Mouse (Mus musculus) midbrain, embryonic 10.5 days (tissue): ENCODE data around the gene C1qtnf1. TPM values are rescaled to one million over a fixed set of nuclear protein-coding genes. Genes with fewer than 3 reads are reported as not detected.

ENCODE experiments used
- DNase-seq: peaks from one replicate; pipeline ENCODE4 v3.0.0-alpha.2; 2017; ENCODE audit warnings: low spot score
- H3K27ac ChIP-seq: fragments of 300-500 bp; sonication (generic); replicated peaks from 2 replicates; pipeline ENCODE4 v1.5.1; 2016; ENCODE audit warnings: mild to moderate bottlenecking
- H3K27me3 ChIP-seq: fragments of 300-500 bp; sonication (generic); 2 replicates; pipeline ENCODE4 v1.6.1; 2016; ENCODE audit warnings: low read depth, mild to moderate bottlenecking; ENCODE audit not compliant: poor library complexity, severe bottlenecking
- H3K36me3 ChIP-seq: fragments of 300-500 bp; sonication (generic); 2 replicates; pipeline ENCODE4 v1.6.1; 2016; ENCODE audit warnings: mild to moderate bottlenecking, moderate library complexity
- H3K4me1 ChIP-seq: fragments of 300-500 bp; sonication (generic); 2 replicates; pipeline ENCODE4 v1.6.1; 2016
- H3K4me3 ChIP-seq: fragments of 300-500 bp; sonication (generic); 2 replicates; pipeline ENCODE4 v1.5.1; 2016; ENCODE audit warnings: mild to moderate bottlenecking, moderate library complexity
- H3K9me3 ChIP-seq: fragments of 300-500 bp; sonication (generic); replicated peaks from 2 replicates; pipeline ENCODE4 v1.6.1; 2016; ENCODE audit warnings: mild to moderate bottlenecking
- WGBS: fragments of 180-500 bp; shearing (Covaris S2); methylation state at CpG from one replicate; pipeline ENCODE4 v1.1.7; 2016; 5-methylcytosine and 5-hydroxymethylcytosine counted together
- polyA plus RNA-seq: library from polyadenylated mRNA; unstranded; fragments of >200 nt; fragmentation: Nextera tagmentation; extraction: Ambion mirVana; gene quantifications from 2 replicates; pipeline ENCODE4 v1.2.1, GENCODE M21; 2016

Gene C1qtnf1
- polyA plus RNA-seq, 1 experiment from 2014 or later = 2.0 TPM

DNA sequence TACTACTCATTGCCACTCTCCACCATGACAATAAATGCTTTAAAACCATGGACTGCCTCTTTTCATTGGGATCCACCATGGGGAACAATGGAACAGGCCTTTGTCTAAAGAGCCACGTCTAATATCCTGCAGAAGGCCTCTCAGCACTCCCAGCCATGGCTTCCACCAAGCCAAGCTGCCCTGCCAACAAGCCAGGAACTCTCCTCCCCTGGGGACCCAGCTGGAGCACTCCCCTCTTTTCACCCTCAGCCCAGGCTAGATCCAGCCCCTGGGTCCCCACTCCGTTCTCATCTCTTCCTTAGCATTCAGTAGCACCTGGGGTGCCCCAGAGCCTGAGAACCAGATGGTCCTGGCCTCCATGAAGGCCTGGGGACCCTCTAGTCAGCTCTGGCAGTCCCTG is 25.0 kb downstream of the C1qtnf1 start:
- DNase-seq = no peak
- H3K4me1 ChIP-seq = peaks cover 8% of the 10 kb centered on the region; the same call in 1 of the 2 replicates
- no peak overlapping the region for H3K4me3 ChIP-seq
- 67% methylated on average over 2 of the region's 2 CpGs for WGBS
- no peaks in the 10 kb centered on the region for H3K36me3 ChIP-seq
- no peak overlapping the region for H3K27ac ChIP-seq
- H3K27me3 ChIP-seq = peaks cover 10% of the 10 kb centered on the region
- H3K9me3 ChIP-seq = no peaks in the 10 kb centered on the region

DNA sequence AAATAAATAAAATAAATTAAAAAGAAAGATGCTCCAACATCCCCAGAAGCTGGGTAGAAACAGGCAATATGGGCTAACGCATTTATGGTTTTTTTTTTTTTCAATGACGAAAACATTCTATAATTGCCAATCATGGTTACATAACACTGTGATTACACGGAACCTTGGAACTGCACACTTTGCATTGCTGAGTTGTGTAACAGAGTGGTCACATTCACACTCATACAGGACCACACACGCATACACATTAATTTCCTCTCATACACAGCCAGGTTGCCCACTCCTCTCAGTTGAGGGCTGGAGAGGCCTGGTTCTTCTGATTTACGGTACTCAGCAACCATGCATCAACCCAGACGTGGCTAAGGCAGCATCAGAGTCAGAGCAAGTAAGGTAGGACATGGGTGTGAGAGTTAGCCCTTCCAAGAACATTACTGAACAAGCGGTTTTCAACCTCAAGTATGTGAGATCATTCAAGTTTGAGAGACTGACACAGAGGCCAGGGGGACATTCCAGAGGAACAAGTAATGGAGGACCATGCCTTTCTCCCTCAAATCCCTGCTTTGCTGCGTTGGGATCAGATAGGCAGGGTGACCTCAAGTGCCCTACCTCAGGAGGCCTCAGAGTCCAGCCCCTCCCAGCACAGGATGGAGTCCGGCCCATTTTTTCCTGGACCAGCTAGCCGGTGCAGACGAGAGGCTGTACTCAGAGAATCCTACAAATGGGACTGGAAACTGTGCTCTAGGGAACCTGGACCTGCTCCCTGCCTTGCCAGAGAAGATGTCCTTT is 26.1 kb downstream of the C1qtnf1 start:
- DNase-seq = no peak
- H3K4me3 ChIP-seq = no peak overlapping the region
- no peaks in the 10 kb centered on the region for H3K36me3 ChIP-seq
- H3K27ac ChIP-seq = no peak overlapping the region
- peaks cover 12% of the 10 kb centered on the region for H3K4me1 ChIP-seq
- no peaks in the 10 kb centered on the region for H3K9me3 ChIP-seq
- peaks cover 11% of the 10 kb centered on the region for H3K27me3 ChIP-seq
- 75% methylated on average over 11 of the region's 11 CpGs for WGBS

DNA sequence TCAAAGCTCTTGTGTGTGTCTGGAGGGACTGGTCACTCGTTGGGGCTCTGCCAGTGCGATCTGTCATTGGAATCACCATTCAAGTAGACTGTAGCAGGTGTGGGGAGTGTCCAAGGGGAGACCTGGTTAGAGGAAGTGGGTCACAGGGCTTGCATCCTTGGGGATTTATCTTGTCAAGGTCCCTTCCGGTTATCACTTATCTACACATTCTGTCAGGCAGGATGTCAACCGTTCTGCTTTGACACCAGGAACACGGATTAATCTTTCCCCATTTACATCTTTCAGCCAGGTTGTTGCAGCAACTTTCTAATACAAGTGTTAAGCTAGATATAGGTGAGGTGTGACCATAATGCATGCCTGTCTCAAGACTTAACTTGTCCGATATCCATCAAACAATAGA is 27.8 kb downstream of the C1qtnf1 start:
- Histone ChIP-seq H3K36me3 (no peaks in the 10 kb centered on the region), H3K27me3 (peaks cover 11% of the 10 kb centered on the region), H3K4me1 (peaks cover 18% of the 10 kb centered on the region), H3K4me3 (no peak overlapping the region), H3K9me3 (no peaks in the 10 kb centered on the region), H3K27ac (no peak overlapping the region)
- WGBS = 88% methylated on average over 6 of the region's 6 CpGs
- DNase-seq = no peak

DNA sequence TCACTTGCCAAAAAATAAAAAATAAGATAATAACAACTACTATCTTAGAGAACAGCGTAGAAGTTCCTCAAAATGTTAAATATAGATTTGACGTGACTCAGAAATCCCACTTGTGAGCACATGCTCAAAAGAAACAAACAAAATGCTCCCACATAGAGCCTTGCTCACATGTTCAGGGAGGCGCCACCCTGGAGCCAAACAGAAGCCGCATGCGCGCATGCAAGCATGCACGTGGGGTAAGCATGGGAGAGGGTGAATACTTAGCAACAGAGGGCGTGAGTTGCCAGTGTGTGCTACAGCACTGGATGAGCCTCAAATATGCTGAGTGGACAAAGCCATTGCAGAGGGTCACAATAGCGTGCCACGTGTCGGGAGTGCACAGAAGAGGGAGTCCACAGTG is 28.9 kb downstream of the C1qtnf1 start:
- Histone ChIP-seq H3K27me3 (peaks cover 17% of the 10 kb centered on the region), H3K36me3 (no peaks in the 10 kb centered on the region), H3K27ac (no peak overlapping the region), H3K4me1 (peaks cover 20% of the 10 kb centered on the region), H3K9me3 (no peaks in the 10 kb centered on the region), H3K4me3 (no peak overlapping the region)
- WGBS = 82% methylated on average over 11 of the region's 11 CpGs
- no peak for DNase-seq

DNA sequence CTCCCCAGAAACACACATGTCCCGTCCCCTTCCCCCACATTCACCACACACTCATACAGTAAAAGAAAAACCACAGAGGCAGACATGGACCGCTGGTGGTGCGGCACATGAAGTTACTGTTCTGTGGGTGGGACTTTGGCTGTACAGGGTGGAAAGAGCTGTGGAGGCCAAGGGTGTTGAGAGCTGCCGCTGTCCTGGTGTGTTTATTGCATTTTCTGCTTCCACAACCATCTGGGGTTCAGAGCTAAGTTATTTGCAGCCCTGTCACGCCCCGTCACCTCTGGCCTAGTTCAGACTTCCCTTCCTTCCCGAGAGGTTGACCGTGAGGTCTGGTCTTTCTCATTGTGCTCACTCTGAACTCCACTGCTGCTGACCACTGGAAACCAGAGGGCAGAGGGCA is 31.0 kb downstream of the C1qtnf1 start:
- peak overlapping the region; percentile 43; the same call in 1 of the 2 replicates for H3K27ac ChIP-seq
- H3K36me3 ChIP-seq = no peaks in the 10 kb centered on the region
- H3K4me1 ChIP-seq = peaks cover 37% of the 10 kb centered on the region
- H3K27me3 ChIP-seq = peaks cover 17% of the 10 kb centered on the region
- H3K4me3 ChIP-seq = no peak overlapping the region
- DNase-seq = no peak
- 58% methylated on average over 8 of the region's 8 CpGs for WGBS
- H3K9me3 ChIP-seq = no peaks in the 10 kb centered on the region

DNA sequence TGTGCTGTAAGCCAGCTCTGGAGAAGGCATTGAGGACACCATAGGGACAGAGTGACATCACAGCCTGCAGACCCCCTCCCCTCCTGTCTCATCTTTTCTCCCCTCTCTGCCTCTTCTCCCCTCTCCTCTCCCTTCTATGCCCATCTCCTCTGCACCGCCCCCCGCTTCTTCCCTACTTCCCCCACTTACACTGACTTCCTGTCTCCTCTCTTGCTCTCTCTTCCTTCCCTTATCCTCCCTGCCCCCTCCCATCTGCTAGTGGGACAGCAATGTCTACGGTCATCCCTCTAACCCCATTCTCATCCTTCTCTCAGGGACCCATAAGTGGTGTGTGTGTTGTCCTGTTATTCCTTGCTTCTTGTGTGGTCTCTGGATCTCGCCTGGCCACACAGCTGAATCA is 31.5 kb downstream of the C1qtnf1 start:
- Histone ChIP-seq H3K27ac (peak overlapping the region; percentile 43; the same call in 1 of the 2 replicates), H3K36me3 (no peaks in the 10 kb centered on the region)
- 82% methylated on average over 4 of the region's 4 CpGs for WGBS

DNA sequence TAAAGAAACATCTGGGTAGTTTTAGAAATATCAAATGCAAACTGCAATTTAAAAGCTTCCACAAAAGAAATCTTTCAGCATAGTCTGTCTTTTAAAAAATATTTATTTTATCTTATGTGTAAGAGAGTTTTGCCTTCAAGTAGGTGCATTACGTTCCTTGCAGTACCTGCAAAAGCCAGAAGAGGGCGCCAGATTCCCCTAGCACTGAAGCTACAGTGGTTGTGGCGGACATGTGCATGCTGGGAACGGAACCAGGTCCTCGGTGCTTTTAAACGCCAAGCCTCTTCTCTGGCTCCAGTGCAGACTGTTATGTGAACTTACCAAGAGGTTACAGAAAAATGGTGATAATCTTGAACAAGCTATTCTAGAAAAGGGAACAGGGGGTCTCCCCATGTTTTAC is 32.3 kb downstream of the C1qtnf1 start:
- DNase-seq = no peak

More for the DNA sequence above, 31.5 kb downstream of the C1qtnf1 start:
- Histone ChIP-seq H3K9me3 (no peaks in the 10 kb centered on the region), H3K4me1 (peaks cover 37% of the 10 kb centered on the region), H3K4me3 (no peak overlapping the region), H3K27me3 (peaks cover 17% of the 10 kb centered on the region)
- no peak for DNase-seq

DNA sequence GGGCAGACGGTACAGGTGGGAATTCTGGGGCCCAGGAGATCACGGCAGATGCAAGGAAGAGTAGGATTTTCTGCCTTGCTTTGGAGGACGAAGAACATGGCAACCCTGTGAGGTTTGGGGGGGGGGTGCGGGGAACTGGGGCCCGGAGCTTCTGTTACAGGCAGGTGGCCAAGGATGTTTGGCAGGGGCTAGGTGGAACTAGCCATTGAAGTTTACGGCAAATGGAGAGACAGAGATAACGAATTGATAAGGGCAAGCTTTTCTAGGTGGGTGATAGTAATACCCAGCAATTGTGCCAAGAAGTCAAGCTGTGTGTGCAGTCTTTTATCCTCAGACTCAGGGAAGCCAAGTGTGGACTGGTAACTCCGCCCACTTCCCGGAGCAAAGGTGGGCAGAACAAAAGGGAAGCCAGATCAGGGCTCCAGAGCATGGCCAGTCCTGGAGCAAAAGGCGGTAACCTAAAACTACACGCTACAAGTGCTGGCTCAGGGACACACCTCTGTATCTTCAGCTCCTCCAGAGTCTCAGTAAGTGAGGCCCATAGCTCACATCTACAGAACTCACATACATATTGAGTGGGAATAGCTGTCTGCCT is 39.5 kb downstream of the C1qtnf1 start:
- WGBS = 59% methylated on average over 11 of the region's 11 CpGs
- H3K27ac ChIP-seq = peak overlapping the region; percentile 40; the same call in 1 of the 2 replicates
- DNase-seq = no peak
- no peaks in the 10 kb centered on the region for H3K36me3 ChIP-seq
- peaks cover 17% of the 10 kb centered on the region; the same call in 1 of the 2 replicates for H3K27me3 ChIP-seq
- H3K4me3 ChIP-seq = no peak overlapping the region
- peaks cover 39% of the 10 kb centered on the region for H3K4me1 ChIP-seq
- no peaks in the 10 kb centered on the region for H3K9me3 ChIP-seq

More for the DNA sequence above, 32.3 kb downstream of the C1qtnf1 start:
- Histone ChIP-seq H3K4me1 (peaks cover 38% of the 10 kb centered on the region), H3K27me3 (peaks cover 17% of the 10 kb centered on the region), H3K36me3 (no peaks in the 10 kb centered on the region), H3K27ac (no peak overlapping the region), H3K4me3 (no peak overlapping the region), H3K9me3 (no peaks in the 10 kb centered on the region)
- 52% methylated on average over 6 of the region's 6 CpGs for WGBS

DNA sequence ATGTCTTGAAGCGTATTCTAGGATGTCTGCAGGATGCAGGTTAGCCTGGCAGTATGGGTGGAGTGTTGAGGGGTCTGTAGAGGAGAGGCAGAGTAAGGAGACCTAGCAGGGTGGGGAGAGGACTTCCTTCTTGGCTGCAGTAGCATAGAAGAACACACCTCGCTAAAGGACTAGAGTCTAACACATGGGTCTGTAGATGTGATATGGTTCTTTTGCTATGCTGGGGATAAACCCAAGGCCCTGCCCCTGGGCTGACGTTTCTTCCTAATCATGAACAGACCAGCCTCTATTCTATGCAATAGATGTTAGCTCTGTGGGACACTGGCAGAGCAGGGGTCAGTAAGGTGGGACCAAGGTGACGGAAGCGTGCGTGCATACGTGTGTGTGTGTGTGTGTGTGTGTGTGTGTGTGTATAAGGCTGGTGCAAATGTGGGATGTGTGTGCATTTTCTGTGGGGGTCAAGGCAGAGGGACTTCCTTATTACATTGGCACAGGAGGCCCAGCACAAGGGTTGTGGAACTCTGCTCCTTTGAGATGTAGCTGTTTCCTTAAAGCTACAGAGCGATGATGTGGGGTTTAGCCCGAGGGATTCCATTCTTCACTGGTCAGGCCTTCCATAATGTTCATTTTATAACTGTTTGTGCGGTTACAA is 41.6 kb downstream of the C1qtnf1 start:
- H3K4me1 ChIP-seq = peaks cover 28% of the 10 kb centered on the region
- H3K4me3 ChIP-seq = no peak overlapping the region
- H3K9me3 ChIP-seq = no peaks in the 10 kb centered on the region
- WGBS = 87% methylated on average over 10 of the region's 10 CpGs
- no peaks in the 10 kb centered on the region for H3K36me3 ChIP-seq
- DNase-seq = no peak
- peak overlapping the region; percentile 73 for H3K27ac ChIP-seq
- peaks cover 17% of the 10 kb centered on the region; the same call in 1 of the 2 replicates for H3K27me3 ChIP-seq

DNA sequence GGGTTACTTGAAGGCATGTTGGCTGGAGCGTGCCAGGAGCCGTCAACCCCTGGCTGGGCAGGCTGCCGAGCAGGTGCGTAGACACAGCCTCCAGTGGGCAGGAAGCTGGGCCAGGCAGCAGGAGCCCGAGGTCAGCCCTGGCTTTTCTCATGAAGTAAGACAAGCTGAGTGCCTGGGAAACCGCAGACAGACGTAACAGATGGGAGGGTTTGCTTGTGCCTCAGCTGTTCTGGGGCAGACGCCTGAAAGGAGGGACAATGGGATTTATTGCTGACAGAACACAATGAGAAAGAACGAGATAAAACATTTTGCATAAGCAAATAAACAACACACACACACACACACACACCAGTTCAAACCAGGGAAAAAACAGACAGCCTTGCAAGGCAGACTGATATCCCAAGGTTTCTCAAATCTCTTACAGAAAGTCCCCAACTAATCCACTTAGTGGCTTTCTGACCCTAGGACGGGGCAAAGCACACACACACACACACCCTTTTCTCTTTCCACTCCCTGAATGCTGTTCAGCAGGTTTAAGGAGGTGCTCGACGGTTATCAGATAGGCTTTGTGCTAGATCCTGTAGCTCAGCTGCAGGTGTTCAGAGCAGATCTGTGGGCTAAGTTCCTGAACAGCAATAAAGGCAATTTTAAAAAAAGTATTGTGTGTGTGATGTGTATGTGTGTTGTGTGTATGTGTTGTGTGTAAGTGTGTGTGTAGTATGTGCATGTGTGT is 42.4 kb downstream of the C1qtnf1 start:
- 40% methylated on average over 12 of the region's 12 CpGs for WGBS
- peaks cover 20% of the 10 kb centered on the region for H3K27me3 ChIP-seq
- H3K4me3 ChIP-seq = no peak overlapping the region
- no peaks in the 10 kb centered on the region for H3K36me3 ChIP-seq
- H3K27ac ChIP-seq = peak overlapping the region; percentile 73
- no peaks in the 10 kb centered on the region for H3K9me3 ChIP-seq
- DNase-seq = no peak
- peaks cover 25% of the 10 kb centered on the region for H3K4me1 ChIP-seq

DNA sequence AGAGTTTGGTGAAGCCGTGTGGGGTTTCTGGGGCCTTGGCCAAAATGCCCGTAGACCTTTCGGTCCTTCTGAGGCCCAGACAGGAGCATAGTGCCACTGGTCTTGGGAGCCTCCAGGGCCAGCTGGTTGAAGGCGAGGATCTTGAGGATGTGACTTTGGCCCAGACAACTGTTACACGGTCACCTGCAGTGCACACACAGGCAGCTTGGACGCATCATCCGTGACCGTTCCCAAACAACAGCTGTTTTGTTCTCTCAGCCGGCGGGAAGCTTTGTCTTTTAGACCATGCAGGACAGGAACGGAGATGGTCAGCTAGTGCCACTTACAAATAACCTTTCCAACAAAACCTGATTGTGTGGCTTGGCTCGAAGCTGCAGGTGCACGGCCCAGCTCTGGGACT is 43.7 kb downstream of the C1qtnf1 start:
- 79% methylated on average over 13 of the region's 13 CpGs for WGBS
- no peaks in the 10 kb centered on the region for H3K36me3 ChIP-seq
- H3K9me3 ChIP-seq = no peaks in the 10 kb centered on the region
- H3K4me1 ChIP-seq = peaks cover 28% of the 10 kb centered on the region
- H3K27me3 ChIP-seq = peaks cover 15% of the 10 kb centered on the region
- no peak for DNase-seq
- no peak overlapping the region for H3K4me3 ChIP-seq
- peak overlapping the region; percentile 55; the same call in 1 of the 2 replicates for H3K27ac ChIP-seq

DNA sequence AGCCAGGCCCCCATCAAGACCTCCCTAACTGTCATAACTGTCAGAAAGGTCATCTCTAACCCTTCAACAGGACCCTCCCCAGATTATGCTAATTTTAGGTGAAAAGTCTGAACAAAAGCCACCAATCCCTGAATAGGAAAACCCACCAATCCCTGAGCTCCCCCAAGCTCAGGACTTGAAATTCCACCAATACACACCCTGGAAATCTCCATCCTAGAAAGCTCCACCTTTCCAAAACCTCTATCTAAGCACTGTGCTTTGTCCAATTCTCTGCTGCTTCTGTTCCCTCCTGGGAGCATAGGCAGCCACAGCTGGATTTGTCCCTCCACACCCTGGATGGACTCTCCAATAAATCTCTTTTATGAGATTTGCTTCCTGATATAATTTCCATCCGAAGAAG is 45.2 kb downstream of the C1qtnf1 start:
- Histone ChIP-seq H3K27ac (no peak overlapping the region), H3K36me3 (no peaks in the 10 kb centered on the region), H3K4me3 (no peak overlapping the region), H3K4me1 (peaks cover 33% of the 10 kb centered on the region), H3K27me3 (peaks cover 19% of the 10 kb centered on the region), H3K9me3 (no peaks in the 10 kb centered on the region)
- WGBS = 94% methylated on average over 1 of the region's 1 CpGs
- no peak for DNase-seq
